Mouse (Mus musculus): Measurements from ENCODE around the gene Ddb1. TPM values are rescaled to one million over a fixed set of nuclear protein-coding genes. Genes with fewer than 3 reads are reported as not detected.
A peak's percentile ranks its signal among the peaks of the same experiment; 100 is the strongest.

The Ddb1 gene
- polyA plus RNA-seq, 1 experiment: 545 TPM

DNA sequence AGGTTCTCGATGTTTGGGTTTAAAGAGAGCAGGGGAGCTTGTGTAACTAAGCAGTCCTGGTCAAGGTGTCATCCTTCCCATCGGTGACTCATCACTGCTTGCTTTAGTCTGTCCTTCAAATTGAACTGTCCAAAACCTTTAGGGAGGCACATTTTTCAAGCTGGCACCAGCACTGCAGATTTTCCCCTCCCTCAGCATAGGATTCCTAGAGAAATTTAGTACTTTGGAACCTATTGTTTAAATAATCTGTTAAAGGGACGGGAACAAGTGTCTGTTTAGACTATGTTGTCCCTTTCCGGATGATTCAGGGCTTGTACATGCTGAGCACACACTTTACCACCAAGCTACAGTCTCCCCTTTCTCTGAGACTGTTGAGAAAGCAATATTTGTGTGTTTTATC, 39.9 kb upstream of the Ddb1 start:
- Histone ChIP-seq H3K27ac (ENCODE audit: insufficient read depth, low read length) (no peak overlapping the region), H3K4me1 (ENCODE audit: control insufficient read depth, insufficient read depth, low read length) (peaks cover 20% of the 10 kb centered on the region), H3K4me3 (ENCODE audit: insufficient read depth, low read length) (no peak overlapping the region)
- TF ChIP-seq POLR2A (IDR thresholded peaks at IDR 0.05; ENCODE audit: low read depth, low read length) (no peak), CTCF (IDR thresholded peaks at IDR 0.05; ENCODE audit: borderline replicate concordance, insufficient read depth, low read length) (no peak)

DNA sequence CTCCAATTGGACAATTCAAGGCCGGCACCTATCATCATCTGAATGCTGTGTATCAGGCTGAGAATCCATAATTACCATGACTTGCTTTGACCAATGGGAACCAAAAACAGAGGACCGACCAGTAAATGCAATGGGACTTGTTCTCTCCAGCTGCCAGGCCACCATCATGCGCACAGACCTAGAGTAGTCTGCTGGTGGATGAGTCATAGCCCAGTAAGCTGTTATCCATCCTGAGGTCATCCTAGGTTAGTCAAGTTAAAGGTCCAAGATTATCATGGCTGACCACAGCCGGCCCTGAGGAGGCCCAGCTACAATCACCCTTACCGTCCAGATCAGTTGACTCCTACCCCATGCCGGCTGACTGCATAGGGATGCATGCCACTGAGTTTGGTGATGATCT, 35.5 kb upstream of the Ddb1 start:
- no peak overlapping the region for H3K4me3 ChIP-seq (ENCODE audit: insufficient read depth, low read length)
- peaks cover 4% of the 10 kb centered on the region for H3K4me1 ChIP-seq (ENCODE audit: control insufficient read depth, insufficient read depth, low read length)
- no peak for TF ChIP-seq POLR2A (IDR thresholded peaks at IDR 0.05; ENCODE audit: low read depth, low read length)
- no peak for TF ChIP-seq CTCF (IDR thresholded peaks at IDR 0.05; ENCODE audit: borderline replicate concordance, insufficient read depth, low read length)
- no peak overlapping the region for H3K27ac ChIP-seq (ENCODE audit: insufficient read depth, low read length)

DNA sequence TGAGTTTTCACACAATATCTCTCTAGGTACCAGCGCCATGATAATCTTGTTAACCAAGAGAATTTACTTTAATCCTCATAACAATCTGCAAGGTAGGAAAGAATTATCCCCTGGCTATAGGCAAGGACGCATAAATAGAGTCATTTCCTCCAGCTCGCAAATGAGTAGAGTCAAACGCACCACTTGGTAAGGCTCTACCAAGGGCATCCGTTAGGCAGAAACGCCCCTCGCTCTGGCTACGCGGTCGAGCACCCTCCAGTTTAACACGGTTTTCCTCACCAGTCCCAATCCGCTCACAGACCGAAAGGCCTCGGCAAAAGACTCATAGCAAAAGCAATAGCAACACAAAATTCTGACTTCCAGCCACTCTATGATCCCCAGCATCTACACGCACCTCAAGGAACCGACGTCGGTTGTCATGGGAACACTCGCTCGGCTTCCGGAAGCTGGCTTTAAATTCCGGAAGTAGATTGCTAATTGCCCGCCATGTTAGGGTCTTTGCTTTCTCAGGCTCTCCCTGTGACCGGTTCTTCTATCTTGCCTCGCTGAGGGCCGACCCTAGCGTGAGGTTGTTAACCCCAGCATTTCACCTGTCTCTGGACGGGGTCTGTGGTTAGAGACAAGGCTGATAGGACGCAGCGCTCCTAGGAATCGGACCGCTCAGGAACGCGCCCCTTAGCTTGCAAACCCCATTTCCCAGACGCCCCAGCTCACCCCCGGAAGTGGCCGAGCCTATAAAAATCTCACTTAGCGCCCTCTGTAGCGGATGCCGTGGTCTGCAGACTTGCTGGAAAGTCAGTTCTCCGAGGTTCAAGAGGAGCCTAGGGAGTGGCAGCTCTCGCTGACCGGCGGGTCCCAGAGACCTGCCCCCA, 28.2 kb upstream of the Ddb1 start, which contains the start of the genes Cyb561a3 and Tmem138:
Cyb561a3 (plus strand) TSS at position 483 of the 872 bp plus-strand sequence.
Tmem138 (minus strand) TSS at position 673 of the 872 bp plus-strand sequence.
- Histone ChIP-seq H3K4me3 (ENCODE audit: insufficient read depth, low read length) (peak within 1 kb of the TSS; percentile 62), H3K27ac (ENCODE audit: insufficient read depth, low read length) (peak within 1 kb of the TSS; percentile 80), H3K4me1 (ENCODE audit: control insufficient read depth, insufficient read depth, low read length) (peaks cover 4% of the 10 kb centered on the region; the same call in 1 of the 2 replicates)
- no peak for TF ChIP-seq CTCF (IDR thresholded peaks at IDR 0.05; ENCODE audit: borderline replicate concordance, insufficient read depth, low read length)
- TF ChIP-seq POLR2A (IDR thresholded peaks at IDR 0.05; ENCODE audit: low read depth, low read length): peak; percentile 88

DNA sequence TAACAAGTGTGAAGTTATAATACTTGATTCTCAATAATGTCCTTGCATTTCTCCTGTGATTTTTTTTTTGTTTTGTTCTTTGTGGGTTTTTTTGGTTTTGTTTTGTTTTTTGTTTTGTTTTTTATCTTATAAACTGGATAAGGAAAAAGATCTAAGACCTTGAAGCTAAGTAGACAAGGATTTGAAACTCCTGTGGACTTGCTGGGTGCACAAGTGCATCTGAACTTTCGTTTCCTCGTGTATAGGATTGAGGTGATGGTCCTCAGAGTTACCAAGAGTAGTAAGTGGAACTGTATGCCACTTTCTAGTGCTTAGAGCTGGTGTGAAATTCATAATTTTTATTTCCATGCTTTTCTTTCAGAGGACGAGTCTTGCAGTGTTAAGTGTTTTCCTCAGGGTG, 25.0 kb upstream of the Ddb1 start:
- H3K4me3 ChIP-seq (ENCODE audit: insufficient read depth, low read length): no peak overlapping the region
- H3K27ac ChIP-seq (ENCODE audit: insufficient read depth, low read length): no peak overlapping the region
- TF ChIP-seq POLR2A (IDR thresholded peaks at IDR 0.05; ENCODE audit: low read depth, low read length) (no peak), CTCF (IDR thresholded peaks at IDR 0.05; ENCODE audit: borderline replicate concordance, insufficient read depth, low read length) (no peak)
- H3K4me1 ChIP-seq (ENCODE audit: control insufficient read depth, insufficient read depth, low read length): peaks cover 4% of the 10 kb centered on the region; the same call in 1 of the 2 replicates

DNA sequence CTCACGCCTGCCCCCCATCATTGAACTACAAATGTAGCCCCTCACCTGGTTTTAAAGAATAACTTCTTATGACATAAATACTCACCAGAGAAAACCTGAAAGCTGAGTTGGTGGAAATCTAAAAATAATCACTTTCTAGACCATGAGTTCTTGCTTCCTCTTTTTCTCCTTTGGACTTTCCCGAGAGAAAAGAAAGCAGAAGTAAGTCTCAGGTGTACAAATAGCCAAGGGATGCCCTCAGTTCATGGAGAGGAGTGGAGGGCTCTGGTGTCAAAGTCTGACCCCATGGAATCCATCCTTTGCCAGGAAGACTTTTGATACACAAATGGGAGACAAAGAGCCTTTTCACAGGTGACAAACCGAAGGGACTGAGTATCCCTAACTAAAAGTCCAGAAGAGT, 24.4 kb upstream of the Ddb1 start:
- no peak overlapping the region for H3K27ac ChIP-seq (ENCODE audit: insufficient read depth, low read length)
- no peak overlapping the region for H3K4me3 ChIP-seq (ENCODE audit: insufficient read depth, low read length)
- peaks cover 4% of the 10 kb centered on the region; the same call in 1 of the 2 replicates for H3K4me1 ChIP-seq (ENCODE audit: control insufficient read depth, insufficient read depth, low read length)
- TF ChIP-seq POLR2A (IDR thresholded peaks at IDR 0.05; ENCODE audit: low read depth, low read length) (no peak), CTCF (IDR thresholded peaks at IDR 0.05; ENCODE audit: borderline replicate concordance, insufficient read depth, low read length) (no peak)

DNA sequence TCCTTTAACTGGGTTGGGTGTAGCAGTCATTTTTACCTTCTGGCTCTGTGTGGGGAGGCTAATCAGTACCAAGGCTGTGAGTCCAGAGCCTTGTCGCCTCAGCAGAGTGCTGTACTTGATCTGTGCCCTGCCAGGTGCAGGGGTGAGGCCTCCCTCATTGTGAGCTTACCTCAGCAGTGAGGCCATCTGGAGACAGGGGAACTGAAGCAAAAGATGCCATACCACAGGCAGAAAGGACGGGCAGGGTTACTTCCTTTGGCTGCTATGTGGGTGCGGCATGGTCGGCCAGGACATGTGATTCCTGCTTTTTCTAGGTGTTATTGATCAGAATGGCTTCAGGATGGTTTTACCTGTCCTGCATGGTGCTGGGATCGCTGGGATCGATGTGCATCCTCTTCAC, 23.1 kb upstream of the Ddb1 start:
- Histone ChIP-seq H3K4me1 (ENCODE audit: control insufficient read depth, insufficient read depth, low read length) (peaks cover 4% of the 10 kb centered on the region; the same call in 1 of the 2 replicates), H3K27ac (ENCODE audit: insufficient read depth, low read length) (no peak overlapping the region), H3K4me3 (ENCODE audit: insufficient read depth, low read length) (no peak overlapping the region)
- no peak for TF ChIP-seq CTCF (IDR thresholded peaks at IDR 0.05; ENCODE audit: borderline replicate concordance, insufficient read depth, low read length)
- TF ChIP-seq POLR2A (IDR thresholded peaks at IDR 0.05; ENCODE audit: low read depth, low read length): no peak

DNA sequence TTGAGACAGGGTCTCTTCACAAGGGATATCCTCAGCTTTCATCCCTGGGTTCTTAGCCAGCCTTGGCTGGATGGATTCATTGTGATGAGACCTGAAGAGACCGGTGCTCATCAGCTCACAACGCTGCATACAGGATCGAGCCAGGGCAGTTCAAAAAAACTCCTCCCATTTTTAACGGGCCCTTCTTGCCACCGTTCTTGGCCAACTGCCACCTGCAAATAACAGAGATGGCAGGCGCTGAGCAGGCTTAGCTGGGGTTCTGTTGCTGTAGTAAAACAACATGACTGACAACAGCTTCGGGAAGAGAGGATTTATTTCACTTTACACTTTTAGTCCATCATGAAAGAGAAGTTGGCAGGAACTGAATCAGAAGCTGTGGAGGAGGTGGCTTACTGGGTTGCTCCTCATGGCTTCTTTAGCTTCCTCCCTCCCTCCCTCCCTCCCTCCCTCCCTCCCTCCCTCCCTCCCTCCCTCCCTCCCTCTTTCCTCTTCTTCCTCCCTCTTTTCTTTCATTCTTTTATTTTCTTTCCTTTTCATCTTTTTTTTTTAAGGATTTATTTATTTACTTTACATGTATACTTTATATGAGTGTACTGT, 21.5 kb upstream of the Ddb1 start:
- Histone ChIP-seq H3K4me1 (ENCODE audit: control insufficient read depth, insufficient read depth, low read length) (peaks cover 1% of the 10 kb centered on the region; the same call in 1 of the 2 replicates), H3K4me3 (ENCODE audit: insufficient read depth, low read length) (no peak overlapping the region), H3K27ac (ENCODE audit: insufficient read depth, low read length) (no peak overlapping the region)
- no peak for TF ChIP-seq POLR2A (IDR thresholded peaks at IDR 0.05; ENCODE audit: low read depth, low read length)

DNA sequence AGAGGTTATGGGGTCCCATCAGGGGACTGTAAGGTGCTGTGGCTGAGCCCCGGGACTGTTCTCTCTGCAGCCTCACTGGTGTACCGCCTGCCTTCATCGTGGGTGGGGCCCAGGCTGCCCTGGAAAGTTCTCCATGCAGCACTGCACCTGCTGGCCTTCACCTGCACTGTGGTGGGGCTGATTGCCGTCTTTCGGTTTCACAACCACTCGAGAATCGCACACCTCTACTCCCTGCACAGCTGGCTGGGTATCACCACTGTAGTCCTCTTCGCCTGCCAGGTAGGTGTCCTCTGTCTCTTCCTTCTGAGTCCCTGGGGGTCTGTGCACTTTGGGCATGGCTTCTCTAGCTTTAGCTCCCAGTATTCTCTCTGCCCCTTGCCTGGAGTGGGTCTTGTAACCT, 20.0 kb upstream of the Ddb1 start:
- no peak overlapping the region for H3K27ac ChIP-seq (ENCODE audit: insufficient read depth, low read length)
- no peak overlapping the region for H3K4me3 ChIP-seq (ENCODE audit: insufficient read depth, low read length)
- no peak for TF ChIP-seq CTCF (IDR thresholded peaks at IDR 0.05; ENCODE audit: borderline replicate concordance, insufficient read depth, low read length)
- TF ChIP-seq POLR2A (IDR thresholded peaks at IDR 0.05; ENCODE audit: low read depth, low read length): no peak
- H3K4me1 ChIP-seq (ENCODE audit: control insufficient read depth, insufficient read depth, low read length): no peaks in the 10 kb centered on the region

DNA sequence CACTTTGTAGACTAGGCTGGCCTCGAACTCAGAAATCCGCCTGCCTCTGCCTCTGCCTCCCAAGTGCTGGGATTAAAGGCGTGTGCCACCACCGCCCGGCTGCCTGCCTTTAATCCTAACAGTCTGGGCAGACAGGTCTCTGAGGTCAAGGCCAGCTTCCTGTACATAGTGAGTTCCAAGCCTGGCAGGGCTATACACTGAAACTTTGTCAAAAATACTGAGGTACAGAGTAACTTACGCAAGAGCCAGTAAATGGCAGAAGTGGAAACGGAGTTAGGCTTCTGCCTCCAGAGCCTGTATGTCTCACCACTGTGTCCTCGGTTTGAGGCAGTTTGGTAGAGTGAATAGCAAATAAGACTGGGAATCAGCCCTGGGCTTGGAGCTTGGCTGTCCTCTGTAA, 17.9 kb upstream of the Ddb1 start:
- no peaks in the 10 kb centered on the region for H3K4me1 ChIP-seq (ENCODE audit: control insufficient read depth, insufficient read depth, low read length)
- TF ChIP-seq CTCF (IDR thresholded peaks at IDR 0.05; ENCODE audit: borderline replicate concordance, insufficient read depth, low read length) (no peak), POLR2A (IDR thresholded peaks at IDR 0.05; ENCODE audit: low read depth, low read length) (no peak)
- H3K4me3 ChIP-seq (ENCODE audit: insufficient read depth, low read length): no peak overlapping the region
- H3K27ac ChIP-seq (ENCODE audit: insufficient read depth, low read length): no peak overlapping the region
